Mouse (Mus musculus) kidney, adult 11 months (tissue): ENCODE data around the gene Lrrc8a.
A peak's percentile ranks its signal among the peaks of the same experiment; 100 is the strongest.

ENCODE experiments used
- DNase-seq: peaks from one replicate; pipeline ENCODE4 v3.0.0; 2022

The Lrrc8a gene

DNA sequence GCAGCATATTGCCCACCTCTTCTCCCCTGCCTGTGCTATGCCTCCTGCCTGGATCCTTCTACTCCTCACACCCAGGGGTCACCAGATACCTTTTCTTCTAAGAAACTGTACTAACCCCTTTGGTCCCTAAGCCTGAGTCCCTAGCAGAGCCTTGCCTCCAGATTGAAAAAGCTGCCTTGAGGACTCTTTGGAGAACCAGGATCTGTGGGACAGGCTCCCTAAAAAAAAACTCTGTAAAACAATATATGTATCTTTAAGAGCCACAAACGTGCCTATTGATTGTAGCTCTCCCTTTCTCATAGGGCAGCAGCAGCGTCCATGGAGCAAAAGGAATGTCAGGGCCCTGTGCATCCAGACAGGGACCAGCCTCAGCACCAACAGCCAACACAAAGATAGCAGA lies 2.8 kb downstream of the Lrrc8a start, which contains the start of gene Gm28035:
Gene Gm28035 (plus strand): TSS at position 301 of the 400 bp plus-strand sequence.
- DNase-seq: no peak

DNA sequence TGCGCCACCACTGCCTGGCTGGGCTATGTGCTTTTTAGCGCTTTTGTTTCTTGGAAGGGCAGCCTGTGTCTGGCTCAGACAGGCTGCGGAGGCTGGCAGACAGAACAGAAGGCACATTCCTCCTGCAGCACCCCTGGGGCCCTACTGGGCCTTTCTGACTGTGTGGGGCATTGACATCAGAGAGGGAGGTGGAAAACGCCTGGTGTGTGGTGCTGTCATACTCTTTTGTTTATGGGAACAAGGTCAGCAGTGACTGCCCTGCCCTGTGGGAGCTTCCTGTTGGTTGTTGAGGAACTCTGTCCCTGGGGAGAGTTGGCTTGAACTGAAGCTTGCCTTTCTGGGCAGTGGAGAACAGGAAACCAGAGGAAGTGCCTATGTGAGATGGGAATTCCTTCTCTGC lies 5.0 kb downstream of the Lrrc8a start:
- peak; percentile 91 for DNase-seq

DNA sequence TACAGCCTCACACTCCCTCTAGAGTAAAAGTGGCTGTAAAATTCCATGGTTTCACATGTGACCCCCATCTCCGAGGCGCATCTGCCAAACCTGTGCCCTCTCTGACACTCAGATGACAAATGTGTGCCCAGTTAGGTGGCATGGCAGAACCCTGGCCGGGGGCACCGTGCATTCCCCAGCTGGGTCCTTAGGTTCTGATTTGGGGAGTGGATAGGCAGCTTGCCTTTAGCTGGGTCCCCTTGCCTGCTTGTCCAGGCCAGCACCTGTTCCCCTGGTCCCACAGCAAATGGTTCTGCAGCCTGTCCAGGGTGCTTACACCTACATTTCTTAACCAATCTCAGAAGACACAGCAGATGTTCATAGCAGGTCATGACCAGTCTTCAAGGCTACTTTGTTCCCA lies 5.9 kb downstream of the Lrrc8a start:
- DNase-seq: no peak

DNA sequence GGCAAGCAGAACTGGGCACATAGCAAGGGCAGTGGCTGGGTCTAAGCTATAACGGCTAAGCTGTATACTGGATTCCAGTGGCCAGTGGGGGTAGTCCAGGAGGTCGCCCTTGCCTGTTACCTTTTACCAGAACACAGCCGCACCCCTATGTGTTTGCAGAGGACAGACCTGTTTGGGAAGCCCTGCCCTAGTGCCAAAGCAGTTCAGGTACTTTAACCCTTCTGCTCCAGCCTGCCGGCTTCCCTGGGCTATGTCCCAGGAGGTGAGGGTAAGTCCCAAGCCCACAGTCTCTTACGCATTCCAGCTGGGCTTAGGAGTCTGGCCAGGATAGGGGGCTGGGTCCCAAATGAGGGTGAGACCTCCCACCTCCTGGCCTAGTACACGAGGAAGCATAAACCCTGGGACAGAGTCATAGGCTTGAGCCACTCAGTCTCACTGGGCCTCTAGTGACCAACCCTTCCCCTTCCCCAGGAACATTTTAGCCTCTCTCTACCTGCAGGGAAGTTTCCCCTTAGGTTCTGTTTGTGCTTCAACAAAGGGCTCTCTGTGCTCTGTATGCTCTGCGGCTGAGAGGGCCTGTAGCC lies 7.2 kb downstream of the Lrrc8a start:
- DNase-seq: peak; percentile 41

DNA sequence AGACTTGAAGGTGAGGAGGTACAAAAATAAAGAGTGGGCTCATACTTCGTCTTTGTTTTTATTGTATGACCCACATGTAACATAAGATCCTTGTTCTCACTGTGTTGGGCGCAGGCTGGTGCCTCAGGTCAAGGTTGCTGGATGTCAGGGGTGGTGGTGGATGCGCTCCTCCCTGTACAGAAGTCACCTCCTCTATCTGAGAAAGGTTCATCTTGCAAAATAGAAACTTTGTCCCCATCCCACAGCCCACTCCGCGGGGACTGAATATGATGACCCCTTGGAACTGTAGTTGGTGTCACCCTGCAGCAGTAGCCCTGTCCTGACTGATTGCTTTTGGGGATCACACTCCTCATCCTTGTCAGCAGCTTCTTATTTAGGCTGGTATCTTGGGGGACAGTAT lies 9.5 kb downstream of the Lrrc8a start:
- DNase-seq: no peak

DNA sequence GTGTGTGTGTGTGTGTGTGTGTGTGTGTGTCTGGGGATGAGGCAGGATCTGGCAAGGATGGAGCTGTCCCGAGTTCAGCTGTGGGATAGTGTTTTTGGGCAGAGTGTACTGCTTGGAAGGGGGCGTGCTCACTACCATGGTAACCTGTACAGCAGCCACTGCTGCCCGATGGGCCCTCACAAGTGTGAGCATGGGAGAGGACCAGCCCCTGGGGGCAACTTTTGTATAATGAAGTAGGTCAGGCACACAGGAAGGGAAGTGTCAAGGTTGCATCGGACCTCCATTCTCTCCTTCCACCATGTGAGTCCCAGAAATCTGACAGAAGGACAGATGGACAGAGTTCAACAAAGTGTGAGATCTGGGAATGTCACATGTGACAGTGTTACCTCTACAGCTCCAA lies 10.2 kb downstream of the Lrrc8a start:
- DNase-seq: no peak

DNA sequence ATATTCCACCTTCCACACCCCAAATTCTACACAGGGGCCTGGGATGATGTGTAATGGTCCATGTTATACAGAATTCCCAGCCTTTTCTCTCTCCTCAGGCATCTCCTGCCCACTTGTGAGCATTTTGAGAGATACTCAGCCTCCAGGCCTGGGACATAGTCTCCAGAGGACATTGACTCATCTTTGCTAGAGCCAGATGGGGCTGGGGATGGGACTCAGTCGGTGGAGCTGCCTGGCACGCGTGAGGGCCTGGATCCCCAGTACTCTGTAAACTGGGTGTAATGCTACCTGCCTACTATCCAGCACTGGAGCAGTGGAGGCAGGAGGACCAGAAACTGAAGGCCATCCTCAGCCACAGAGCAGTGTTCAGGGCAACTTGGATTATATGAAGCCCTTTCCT lies 11.7 kb downstream of the Lrrc8a start:
- DNase-seq: no peak

DNA sequence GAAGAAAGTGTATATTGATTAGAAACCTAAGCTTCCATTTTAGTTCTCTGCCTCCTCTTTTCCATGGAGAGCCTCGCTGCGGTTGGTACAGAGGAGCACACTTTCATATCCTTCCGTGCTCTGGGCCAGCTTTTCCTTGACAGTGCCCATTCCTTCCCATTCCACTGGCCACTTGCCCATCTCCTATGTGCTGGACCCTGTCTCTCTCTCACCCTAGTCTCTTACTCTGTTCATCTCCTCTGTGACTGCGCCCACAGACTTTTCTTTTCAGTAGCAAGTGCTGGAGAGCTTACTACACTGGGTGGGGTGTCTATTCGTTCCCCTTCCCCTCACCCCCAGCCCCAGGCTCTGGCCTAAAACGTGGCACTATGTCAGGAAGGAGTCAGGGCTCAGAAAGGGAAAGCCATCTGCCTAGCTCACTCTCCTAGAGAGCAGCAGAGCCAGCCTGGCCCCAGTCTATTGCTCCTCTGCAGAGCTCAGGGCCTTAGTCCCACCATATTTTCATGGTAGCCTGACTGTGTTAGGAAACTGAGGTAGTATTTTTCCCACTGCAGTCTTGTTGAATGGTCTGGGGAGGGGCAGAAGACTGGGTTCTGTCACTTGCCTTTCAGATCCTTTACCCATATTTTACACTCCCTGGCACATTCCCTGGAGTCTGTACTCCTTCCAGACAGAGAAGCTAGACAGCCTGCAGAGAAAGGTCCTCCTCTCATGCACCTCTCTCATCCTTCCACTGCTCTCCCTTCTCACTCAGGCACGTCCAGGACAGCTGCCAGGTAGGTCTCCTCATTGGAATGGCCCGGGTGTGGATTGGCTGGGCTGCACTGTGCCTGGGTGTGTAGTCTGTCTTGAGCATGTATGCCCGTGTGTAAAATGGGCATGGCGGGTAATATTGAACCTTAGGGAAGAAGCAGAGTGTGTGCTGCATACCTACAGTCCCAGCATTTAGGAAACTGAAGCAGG lies 12.9 kb downstream of the Lrrc8a start:
- DNase-seq: no peak

DNA sequence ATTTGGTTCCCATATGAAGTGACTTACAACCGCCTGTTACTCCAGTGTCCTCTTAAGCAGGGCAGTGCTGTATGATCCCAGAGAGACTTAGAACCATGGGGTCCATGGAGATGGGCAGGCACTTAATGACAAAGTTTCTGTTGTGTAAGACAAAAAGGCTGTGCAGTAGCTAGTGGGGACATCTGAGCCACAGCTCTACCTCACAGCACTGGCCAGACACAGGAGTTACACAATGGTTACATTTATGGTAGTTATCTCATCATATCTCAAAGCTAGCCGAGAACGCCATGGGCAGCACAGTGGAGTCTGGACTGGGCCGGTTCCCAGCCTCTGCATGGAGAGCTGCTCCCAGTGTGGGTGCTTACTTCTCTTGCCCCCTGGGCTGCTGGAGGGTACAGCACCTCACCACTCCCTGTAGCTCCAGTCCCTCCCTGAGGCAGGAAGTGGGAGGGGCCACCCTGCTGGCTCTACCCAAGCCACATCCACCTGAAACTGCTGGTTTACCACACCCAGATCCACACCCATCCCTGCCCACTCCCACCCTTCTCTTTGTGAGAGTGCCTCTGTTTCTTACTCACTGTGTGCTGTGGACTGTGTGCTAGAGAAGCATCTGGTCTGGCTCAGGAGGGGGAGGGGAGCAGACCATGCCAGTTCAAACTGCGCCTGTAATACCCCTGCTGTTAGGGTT lies 14.0 kb downstream of the Lrrc8a start:
- peak; percentile 41 for DNase-seq

DNA sequence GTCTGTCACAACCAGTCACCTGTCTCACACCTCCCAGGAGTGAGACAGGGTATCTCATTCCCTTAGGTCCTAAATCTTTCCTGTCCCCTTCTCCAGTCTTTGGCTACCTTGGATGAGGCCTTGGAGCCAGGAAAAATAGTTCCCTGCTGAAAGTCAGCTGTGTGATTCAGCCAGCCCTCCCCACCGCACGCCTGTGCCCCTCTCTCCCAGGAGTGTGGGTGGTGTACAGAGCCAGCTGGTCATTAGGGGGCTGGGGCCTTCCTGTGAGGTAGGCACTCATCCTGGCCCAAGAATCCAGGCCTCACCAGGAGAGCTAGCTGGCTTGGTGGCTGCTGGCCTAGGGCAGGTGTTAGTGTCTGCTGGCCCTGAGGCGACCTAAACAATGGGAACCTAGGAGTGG lies 15.0 kb downstream of the Lrrc8a start:
- DNase-seq: no peak

DNA sequence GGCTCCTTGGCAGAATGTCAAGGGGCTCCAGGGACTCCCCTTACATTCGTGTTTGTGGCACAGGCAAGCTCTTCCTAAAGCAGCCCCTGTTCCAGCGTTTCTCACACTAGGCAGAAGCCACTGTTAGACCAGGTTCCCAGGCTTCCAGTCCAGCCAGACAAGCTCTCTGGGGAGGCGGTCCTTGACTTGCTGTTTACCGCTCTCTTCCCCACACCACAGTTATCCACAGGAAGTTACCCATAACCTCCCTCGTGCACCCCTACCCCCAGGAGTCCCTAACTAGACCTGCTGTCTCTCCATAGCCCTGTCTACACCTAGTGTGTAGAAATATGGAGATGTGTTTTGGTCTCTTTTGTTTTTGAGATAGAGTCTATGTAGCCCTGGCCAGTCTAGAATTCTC lies 16.3 kb downstream of the Lrrc8a start:
- no peak for DNase-seq

DNA sequence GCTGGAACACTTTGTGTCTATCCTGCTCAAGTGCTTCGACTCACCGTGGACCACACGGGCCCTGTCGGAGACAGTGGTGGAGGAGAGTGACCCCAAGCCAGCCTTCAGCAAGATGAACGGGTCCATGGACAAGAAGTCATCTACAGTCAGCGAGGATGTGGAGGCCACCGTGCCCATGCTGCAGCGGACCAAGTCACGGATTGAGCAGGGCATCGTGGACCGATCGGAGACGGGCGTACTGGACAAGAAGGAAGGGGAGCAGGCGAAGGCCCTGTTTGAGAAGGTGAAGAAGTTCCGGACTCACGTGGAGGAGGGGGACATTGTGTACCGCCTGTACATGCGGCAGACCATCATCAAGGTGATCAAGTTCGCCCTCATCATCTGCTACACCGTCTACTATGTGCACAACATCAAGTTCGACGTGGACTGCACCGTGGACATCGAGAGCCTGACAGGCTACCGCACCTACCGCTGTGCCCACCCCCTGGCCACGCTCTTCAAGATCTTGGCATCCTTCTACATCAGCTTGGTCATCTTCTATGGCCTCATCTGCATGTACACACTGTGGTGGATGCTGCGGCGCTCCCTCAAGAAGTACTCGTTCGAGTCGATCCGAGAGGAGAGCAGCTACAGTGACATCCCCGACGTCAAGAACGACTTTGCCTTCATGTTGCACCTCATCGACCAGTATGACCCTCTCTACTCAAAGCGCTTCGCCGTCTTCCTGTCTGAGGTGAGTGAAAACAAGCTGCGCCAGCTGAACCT lies 18.3 kb downstream of the Lrrc8a start:
- no peak for DNase-seq

DNA sequence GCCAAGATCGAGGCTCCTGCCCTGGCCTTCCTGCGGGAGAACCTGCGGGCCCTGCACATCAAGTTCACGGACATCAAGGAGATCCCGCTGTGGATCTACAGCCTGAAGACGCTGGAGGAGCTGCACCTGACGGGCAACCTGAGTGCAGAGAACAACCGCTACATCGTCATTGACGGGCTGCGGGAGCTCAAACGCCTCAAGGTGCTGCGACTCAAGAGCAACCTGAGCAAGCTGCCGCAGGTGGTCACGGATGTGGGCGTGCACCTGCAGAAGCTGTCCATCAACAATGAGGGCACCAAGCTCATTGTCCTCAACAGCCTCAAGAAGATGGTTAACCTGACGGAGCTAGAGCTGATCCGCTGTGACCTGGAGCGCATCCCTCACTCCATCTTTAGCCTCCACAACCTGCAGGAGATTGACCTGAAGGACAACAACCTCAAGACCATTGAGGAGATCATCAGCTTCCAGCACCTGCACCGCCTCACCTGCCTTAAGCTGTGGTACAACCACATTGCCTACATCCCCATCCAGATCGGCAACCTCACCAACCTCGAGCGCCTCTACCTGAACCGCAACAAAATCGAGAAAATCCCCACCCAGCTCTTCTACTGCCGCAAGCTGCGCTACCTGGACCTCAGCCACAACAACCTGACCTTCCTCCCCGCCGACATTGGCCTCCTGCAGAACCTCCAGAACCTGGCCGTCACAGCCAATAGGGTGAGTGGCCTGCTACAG lies 19.3 kb downstream of the Lrrc8a start:
- no peak for DNase-seq

DNA sequence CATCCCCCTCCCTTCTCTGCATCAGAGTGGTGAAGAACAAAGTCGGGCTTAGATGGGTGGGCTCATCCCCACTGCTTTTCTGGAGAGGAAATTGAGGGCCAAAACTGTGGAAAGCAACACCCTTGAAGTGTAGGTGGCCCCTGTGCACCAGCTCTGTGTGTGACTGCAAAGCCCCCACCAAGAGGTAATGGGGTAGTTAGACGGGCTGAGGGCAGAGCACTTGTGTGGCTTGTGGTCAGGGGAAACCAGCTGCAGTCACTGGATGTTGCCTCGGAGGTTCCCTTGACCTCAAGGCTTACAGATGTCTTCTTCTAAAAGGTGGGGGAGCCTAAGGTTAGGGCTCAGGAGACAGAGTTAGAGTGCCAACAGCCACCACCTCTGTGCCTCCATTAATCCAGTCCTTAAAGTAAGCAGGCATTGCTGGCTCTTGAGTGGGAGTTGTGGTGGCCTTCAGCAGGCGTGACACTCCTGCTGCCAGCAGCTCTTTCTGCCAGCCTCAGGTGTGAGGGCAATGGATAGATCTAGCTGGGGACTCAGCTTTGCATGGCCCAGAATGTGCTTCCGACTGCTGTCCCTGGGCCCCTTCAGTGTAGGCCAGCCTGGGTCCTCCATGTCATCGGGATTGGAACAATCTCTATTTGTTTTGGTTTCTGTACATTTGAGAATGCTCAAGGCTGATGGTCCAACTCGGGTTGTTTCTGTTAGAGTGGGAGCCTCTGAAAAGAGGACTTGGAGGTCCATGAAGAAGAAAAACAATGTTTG lies 20.4 kb downstream of the Lrrc8a start:
- DNase-seq: no peak

DNA sequence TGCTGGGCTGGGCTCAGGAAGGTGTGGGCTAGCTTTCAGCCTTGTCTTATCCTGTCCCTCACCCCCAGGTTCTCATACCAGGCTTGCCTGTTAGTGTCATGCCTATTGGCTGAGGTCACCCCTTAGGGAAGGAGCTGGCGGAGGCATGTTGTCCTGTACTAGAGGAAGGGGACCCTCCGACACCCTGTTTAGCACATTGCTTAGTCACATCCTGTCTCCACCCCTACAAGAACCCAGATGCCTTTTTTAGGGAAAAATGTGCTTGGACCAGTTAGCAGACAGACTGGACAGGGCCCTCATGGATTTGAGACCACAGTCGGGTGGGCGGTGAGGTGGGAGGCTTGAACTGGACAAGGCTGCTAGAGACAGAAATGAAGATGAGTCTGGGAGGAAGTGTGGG lies 21.1 kb downstream of the Lrrc8a start:
- peak; percentile 68 for DNase-seq

DNA sequence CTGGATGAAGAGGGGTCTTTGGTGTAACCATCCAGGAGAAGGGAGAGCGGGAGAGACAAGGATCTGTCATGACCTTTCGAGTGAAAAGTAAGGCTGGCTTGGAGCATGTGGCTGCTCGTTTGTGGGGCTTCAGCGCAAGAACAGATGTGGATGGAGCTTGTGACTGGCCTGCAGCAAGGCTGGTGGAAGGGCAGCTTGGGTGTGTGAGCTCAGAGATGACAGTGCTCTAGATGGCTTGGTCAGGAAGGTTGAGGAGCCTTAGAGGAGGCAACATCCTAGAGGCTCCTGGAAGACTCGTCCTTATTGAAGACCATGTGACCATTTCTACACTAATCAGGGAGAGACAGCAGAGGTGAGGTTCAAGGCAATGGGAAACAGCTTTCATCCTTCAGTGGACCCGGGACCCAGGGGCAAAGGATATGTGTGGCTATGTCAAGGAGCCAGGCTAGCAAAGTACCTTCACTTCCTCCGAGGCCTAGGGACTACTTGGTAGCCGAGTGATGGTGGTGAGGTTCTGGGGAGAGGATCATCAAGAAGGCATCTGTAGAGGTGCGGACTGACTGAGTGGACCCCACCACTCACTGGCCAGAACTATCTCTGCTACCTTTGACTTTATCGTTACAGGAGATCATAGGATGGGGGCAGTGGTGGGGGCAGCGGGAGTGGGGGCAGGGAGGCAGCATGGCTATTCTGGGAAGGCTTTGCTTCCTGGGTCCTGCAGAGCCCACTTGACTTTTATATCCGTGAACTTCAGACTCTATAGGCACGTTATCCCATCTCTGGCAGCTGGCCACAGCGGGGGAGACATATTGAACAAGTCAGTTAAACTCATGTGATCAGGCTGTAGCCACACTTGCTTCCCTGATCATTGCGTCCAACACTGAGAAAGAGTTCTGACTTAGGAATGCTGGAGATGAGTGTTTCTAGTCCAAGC lies 21.9 kb downstream of the Lrrc8a start:
- peak; percentile 60 for DNase-seq

DNA sequence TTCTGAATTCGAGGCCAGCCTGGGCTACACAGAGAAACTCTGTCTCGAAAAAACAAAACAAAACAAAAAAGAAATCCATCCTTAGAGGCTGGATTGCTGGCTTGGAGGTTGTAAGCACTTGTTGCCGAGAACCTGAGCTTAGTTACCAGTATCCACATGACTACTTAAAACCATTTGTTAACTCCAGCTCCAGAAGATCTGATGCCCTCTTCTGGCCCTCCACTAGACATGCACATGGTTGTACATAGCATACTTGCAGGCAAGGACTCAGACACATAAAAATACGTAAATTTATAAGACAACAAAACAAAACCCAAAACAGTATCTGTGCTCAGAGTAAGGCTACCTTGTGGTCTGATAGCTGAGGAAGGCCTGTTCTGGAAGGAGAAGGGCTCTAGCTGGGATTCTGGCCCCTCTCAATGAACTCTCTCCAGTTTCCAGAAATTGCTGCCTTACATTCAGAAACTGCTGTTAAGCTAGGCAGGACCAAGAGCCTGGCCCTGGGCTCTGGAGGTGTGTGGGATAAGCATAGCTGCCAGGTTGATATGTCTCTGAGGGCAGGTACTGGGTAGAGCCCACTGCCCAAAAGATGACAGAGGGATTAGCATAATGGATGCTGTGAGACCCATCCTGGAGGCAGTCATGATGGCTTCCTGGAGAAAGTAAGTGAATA lies 23.7 kb downstream of the Lrrc8a start:
- no peak for DNase-seq

DNA sequence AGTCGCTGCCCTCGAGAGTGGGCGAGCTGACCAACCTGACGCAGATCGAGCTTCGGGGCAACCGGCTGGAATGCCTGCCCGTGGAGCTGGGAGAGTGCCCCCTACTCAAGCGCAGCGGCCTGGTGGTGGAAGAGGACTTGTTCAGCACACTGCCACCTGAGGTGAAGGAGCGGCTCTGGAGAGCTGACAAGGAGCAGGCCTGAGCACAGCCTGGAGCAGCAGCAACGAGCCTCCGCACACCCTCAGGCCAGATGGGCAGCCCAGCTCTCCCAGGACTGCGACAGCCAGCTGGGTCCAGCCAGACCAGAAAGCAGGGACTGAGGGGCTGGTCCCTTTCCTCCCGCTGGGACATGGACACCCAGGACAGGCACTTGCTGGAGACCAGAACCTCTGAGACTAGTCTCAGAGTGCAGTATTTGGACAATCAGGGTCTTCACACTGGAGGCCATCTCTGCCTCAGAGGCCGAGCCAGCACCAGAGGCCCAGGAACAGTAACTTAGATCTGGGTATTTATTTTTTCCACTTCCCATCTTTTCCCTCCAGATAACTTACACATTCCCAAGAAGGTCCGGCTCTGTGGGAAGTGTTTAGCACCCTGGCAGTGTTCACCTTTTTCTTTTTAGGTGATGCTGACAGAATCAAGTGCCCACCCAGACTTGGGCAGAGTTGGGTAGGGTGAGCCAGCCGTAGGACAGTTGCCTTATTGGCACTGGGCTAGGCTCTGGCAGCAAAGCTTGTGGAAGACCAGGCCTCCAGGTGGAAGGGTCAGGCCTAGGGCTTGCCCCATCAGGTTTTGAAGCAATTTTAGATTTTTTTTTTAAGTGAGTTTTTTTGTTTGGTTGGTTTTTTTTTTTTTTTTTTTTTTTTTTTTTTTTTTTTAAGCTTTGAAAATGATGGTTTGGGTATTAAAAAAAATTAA lies 24.7 kb downstream of the Lrrc8a start:
- DNase-seq: peak; percentile 14
